Mouse (Mus musculus): ENCODE measurements around the gene Nek4.
A peak's percentile ranks its signal among the peaks of the same experiment; 100 is the strongest.

Gene Nek4

DNA sequence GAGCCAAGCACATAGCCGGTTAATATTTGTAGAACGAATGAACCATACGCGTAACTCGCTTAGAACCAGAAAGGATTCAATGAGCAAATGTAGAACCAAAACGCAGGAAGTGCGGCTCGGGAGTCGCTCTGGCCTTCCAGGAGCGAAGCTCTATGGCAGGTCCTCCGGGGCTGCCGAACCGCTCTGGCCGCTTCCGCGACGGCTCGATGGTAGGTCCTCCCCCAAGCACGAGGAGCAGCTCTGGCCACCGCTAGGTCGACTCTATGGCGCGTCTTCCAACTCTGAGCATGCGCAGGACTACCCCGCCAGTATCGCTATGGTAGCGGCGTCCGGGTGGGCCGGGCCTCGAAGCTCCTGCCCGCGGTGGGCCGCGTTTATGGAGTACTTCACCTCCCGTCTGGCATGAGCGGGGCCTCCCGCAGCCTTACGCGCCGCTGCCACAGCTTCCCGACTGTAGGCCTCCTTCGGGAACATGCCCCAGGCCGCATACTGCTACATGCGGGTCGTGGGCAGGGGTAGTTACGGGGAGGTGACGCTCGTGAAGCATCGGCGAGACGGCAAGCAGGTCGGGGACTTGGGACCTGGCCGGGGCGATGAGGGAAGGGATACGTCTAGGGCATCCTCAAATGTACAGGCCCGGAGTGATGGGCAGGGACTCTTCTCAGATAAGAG, at the start of gene Nek4:
Gene Nek4 (plus strand): TSS at position 224 of the 672 bp plus-strand sequence.
- DNase-seq (ENCODE audit: low spot score) = peak; percentile 90

DNA sequence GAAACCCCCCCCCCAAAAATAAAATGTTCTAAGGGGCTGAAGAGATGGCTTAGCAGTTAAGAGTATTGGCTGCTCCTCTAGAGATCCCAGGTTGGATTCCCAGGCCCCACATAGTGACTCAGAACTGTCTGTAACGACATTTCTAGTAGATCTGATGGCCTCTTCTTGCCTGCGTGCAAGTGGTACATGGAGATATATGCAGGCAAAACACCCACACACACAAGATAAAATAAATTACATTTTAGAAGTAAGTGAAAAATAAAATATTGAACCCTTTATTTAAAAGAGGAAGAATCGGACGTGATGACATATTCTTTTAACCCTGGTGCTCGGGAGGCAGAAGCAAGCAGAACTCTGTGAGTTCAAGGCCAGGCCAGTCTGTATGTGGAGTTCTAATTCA, 48.5 kb upstream of the Nek4 start:
- no peak for DNase-seq (ENCODE audit: low spot score)

DNA sequence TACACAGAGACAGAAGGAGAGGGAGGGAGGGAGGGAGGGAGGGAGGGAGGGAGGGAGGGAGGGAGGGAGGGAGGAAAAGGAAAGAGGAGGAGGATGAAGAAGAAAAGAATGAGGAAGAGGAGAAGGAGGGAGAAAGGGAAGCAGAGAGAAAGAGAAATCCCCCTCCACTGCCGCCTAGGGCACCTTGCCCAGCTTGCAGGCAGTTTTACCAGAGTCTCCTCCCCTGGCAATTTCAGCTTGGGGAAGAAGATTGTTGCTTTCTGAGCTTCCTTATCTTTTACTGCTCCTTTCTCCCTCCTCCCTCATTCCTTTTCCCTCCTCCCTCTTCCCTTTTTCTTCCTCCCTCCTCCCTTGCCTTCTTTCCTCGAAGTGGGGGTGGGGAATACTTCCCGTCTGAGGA, 48.1 kb upstream of the Nek4 start:
- no peak for DNase-seq (ENCODE audit: low spot score)

DNA sequence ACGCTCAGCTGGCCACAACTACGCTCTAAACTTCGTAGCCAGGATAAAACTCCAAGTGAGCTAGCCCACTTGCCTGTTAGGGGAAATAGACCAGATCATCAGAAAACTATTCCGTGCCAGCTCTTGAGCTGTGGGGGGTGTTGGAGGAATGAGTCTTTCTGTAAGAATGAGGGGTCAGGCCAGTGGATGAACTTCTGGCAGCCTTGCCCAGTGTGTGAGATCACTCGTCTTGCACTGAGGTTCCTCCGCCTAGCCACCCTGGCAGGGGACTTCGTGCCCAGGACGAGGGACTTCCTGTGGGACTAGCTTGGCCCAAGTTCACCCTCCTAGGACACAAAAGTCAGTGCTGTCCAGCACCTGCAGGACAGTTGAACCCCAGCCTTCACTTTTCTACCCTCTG, 46.9 kb upstream of the Nek4 start:
- DNase-seq (ENCODE audit: low spot score) = no peak

DNA sequence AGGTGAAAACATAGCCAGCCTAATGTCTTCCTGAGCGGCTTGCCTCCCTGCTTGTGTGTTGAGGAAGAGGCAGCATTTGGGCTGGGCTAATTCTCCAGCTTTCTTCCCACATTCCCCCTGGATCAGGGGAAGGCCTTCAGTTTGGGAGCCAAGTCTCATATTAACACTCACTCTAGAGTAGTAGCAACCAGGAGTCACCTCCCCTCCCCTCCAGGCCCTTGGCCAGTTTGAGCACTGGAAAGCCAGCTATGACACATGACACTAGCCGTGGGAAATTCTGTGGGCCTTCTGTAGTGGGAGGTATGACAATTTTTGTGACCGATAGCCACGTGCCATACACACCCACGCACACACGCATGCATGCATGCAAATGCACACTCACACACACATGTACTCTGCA, 45.2 kb upstream of the Nek4 start:
- no peak for DNase-seq (ENCODE audit: low spot score)

DNA sequence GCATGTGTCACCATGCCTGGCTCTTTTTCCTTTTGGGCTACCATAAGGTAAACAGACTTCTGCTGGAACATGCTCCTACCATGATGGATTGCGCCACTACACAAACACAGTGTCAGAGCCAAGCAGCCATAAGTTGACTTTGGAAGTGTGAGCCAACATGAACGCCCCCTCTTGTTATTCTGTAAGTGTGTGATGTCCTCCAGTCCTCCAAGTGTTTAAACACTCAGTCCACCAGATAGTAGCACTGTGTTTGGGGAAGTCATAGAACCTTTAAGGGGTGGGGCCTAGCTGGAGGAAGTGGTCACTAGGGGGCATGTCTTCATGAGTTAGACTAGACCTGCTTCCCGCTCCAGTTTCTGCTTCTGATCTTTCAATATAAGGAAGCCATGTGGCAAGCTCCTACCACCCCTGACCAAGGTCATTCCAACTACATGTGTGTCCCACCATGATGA, 43.3 kb upstream of the Nek4 start:
- DNase-seq (ENCODE audit: low spot score) = no peak

DNA sequence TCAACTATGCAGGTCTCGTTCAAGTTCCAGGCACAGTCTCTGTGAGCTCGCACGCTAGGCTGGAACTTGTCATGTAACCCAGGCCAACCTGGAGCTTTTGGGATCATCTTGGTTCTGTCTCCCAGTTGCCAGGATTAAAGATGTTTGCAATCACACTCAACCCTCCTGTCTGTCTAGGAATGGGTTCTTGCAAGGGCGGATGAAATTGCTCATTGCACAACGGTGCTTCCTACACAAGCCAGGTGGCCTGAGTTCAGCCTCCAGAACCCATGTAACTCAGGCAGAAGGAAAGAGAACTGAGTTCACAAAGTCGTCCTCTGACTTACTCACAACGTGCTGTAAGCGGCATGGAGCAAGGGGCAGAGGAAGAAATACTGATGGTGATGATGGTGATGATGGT, 40.0 kb upstream of the Nek4 start:
- no peak for DNase-seq (ENCODE audit: low spot score)

DNA sequence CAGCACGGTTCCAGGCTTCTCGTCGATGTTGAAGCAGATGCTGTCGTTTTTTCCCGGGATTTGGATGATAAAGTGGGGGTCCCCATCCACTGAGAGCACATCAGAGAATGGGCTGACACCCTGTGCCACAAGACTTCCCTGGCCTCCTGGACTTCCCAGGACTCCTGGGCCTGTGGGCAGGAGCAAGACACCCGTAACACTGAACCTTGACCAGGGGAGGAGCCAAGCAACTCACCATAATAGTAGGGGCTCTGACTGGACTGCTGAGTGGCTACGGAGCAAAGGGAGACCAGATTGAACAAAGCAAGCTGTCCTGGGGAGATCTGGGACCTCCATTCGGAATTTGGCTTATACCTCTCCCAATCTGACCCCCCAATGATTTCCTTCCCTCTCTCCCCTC, 38.5 kb upstream of the Nek4 start:
- DNase-seq (ENCODE audit: low spot score) = no peak

DNA sequence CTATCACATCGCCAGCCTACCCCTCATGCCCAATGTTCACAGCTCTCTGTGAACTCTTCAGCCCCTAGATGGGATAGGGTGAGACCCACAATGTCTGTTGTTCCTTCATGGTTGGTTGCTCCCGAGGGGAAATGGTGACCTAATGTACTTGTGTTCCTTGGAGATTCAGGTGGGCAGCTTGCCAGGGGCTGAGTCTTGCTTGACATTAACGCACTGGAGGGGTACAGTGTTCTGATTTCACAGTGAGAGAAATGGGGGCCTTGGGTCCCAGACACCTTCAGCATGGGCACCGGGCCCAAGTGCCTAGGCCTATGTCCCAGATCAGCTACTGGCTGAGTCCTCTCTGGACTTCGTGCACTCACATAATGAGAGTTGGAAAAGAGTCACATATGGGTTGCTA, 37.8 kb upstream of the Nek4 start:
- no peak for DNase-seq (ENCODE audit: low spot score)

DNA sequence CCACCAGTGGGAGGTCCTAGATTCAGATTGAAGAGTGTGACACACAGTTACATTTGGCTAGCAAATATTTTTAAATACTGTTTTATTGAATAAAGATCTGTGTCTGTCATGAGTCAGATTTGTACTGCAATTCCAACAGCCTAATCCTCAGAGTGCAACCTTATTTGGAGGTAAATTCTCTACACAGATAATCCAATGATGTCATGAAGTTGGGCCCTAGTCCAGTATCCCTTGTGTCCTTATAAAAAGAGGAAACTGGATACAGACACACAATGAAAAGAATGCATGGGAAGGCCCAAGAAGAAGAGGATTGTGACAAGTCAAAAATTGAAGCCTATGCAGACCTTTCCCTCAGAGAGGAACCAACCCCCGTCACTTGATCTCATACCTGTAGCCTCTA, 34.7 kb upstream of the Nek4 start:
- no peak for DNase-seq (ENCODE audit: low spot score)

DNA sequence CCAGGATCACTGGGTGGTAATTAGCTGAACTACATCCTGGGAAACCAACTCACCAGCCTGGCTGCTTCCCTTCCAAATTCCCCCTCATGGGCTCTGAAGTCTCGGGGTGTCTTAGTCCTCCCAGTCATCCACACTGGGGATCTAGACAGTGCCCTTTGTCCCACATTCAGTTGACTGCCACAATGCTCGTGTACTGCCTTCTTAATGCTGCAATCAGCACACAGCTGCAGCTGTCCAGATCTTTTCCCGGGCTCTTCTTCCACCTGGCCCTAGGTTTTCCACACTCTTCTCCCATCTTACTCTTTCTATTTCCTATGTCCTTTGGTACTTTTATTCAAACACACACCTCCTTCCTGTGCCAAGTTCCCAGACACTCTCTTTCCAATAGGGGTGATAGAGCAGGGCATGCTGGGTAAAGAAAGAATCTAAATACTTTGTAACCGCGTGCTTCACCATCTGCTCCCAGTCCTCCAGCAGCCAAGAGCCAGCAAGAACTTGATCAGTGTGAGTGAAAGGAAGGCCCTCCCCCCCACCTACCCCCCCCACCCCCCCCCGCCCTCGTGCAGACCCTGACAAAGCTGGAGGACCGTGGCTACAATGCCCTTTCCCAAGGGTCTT, 29.0 kb upstream of the Nek4 start:
- no peak for DNase-seq (ENCODE audit: low spot score)

DNA sequence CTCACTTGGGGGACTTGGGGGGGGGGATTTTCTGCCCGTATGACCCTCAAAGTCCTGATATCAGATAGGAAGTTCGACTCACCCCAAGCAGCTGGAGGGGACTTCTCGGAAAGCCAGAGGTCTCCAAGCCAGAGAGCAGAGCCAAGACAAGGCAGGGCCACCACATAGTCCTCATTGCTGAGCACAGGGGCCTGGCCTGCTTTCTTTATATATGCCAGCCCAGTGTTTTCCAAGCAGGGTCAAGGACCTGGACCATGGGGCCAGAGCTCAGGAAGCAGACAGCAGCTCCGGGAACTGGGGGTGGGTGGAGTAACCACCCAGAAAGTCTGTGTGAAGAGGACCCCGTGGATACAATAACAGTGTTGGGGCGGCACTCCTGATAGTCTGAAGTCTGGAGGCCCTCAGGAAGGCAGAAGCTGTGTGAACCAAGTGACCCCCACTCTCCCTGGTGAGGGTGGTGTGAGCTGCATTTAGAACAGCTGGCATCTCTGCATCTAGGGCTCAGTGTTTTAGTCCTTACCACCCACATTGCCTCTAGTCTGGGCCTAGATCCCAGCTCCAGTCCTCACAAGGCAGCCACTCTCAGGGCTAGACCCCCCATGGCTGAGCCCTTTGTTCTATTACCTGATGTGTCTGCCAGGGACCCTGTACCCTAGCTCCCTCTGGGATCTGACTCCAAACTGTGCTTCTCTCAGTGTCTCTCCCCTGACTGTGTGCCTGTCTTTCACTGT, 27.6 kb upstream of the Nek4 start, which contains the start of gene Itih3:
Gene Itih3 (minus strand): TSS at position 386 of the 731 bp plus-strand sequence.
- no peak for DNase-seq (ENCODE audit: low spot score)

DNA sequence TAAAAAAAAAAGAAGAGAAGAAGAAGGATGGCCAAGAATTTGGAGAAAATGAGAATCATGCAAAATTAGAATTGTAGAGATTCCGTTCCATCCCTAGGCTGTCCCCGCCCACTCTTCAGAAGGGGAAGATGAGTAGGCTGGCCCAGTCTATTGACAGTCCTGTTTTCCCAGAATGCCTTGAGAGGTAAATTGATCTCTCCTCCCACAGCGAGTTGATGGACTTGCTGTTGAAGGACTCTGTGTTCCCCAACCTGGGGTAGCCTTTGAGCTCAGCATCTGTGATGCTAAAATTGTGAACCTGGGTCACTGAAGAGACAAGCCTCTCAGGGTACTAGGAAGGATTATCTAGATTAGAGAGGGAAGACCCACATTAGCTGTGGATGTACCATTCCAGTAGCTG, 25.7 kb upstream of the Nek4 start:
- DNase-seq (ENCODE audit: low spot score) = no peak

DNA sequence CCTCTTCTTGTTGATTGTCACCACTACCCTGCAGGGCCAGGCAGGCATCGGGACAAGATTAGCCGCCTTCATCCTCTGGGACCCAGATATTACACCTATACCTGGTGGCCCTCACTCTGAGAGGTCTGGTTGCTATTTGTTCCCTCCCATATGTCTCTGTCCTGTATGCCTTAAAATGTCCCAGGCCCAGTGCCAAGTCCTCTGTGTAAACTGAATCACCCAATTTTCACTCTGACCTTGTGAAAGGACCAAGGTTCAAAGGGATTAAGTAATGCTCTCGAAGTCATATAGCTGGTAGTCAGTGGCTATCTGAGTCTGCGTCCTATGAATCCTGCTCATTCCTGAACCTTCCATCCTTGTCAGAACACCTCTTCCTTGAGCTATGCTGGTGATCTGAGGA, 20.8 kb upstream of the Nek4 start:
- DNase-seq (ENCODE audit: low spot score) = no peak

DNA sequence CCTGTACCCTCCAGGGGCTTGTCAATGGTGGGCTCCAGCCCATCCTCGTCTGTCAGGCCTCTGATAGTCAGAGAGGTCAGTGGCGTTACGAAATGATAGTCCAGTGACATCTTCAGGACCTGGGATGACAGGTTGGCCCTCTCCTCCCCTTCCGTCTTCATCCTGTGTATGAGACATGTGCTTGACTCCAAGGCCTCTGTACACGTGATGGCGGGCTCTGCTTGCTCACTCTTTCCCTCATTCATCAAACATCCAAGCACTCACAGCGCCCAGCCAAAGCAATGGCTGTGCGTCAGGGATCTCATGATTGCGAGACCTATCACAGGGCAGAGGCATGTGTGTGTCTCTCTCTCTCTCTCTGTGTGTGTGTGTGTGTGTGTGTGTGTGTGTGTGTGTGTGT, 17.8 kb upstream of the Nek4 start:
- no peak for DNase-seq (ENCODE audit: low spot score)

DNA sequence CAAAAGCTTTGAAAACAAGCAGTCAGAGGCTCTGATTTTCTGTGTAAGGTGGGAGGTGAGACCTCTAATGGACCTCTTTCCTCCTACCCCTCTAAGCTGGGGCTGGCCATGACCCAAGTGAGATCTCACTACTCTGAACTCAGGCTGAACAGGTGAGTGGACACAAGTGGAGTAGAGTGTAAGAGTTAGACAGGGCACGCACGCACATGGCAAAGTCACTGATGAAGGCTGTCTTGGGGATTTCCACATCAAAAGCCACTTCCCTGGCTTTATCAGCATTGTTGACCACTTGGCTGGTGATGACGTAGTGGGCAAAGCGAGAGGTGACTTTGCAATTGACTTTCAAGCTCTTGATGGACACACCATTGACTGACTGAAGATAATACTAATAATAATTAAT, 8.9 kb upstream of the Nek4 start:
- DNase-seq (ENCODE audit: low spot score) = no peak

DNA sequence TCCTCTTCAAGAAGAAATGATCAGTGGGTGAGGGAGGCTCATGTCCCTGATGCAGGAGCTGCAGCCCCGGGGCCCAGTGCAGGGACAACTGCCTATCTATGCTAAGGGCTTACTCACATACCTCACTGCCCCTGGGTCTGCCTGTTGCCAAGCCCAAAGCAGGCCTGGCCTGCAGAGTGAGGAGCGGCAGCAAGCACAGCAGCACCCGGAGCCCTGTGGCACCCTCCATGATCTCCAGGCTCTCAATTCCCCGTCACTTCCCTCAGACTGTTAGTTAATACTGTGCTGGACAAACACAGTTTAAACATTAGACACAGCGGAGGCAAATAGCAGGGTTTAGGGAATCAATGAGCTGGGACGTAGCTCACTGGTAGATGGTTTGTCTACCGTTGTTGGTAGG, 8.1 kb upstream of the Nek4 start, which contains the start of gene Itih1:
Gene Itih1 (minus strand): TSS at position 252 of the 400 bp plus-strand sequence.
- DNase-seq (ENCODE audit: low spot score) = no peak

DNA sequence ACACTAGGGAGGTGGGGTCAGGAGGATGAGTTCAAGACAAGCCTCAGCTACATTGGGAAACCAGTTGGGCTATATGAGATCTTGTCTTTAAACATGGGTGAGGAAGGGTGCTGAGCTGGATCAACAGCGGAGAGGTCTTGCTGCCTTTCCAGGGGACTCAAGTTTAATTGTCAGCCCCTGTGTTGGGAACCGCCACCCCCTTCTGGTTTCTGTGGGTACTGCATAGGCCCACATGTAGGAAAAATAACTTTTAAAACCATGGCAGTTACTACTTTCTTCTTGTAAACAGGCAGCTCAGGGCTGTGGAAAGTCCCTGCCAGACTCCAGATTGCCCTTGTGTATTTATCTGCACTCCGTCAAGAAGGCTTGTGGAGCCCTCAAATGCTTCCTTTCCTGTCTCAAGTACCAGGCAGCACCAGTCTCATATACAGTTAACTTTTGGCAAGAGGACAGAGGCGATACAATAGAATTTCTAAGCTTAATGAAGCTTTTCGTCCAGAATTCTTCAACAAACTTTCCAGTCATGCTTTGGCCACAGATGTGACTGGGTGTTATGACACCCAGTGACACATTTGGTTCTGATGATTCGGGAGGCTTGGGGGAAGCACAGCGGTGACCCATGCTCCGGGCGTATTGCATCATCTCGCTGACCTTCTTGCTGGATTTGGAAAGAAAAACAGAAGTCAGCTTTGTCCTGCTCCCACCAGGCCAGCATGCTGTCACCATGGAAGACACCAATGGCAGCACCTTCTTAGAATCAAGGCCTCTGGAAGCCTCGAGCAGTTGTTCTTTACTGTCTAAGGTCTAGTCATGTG, 7.1 kb upstream of the Nek4 start:
- peak; percentile 44 for DNase-seq (ENCODE audit: low spot score)

DNA sequence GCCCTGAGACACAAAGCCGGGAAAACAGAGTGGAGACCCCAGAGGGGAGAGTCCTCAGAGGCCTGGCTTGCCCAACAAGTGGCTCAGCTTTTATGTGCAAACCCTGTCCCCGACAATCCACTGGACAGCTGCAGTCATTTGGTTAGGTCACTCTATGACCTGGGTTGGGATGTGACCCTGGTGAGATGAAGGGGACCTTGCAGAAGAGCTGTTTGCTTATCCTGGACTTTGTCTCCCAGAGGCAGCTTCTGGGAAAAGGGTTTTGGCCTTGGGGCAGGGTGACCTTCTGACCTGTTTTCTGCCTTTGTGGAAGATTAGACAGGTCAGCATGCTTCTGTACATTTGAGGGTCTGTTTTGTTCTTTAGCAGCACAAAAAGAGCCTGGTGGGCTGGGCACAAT, 6.4 kb upstream of the Nek4 start:
- DNase-seq (ENCODE audit: low spot score) = no peak

DNA sequence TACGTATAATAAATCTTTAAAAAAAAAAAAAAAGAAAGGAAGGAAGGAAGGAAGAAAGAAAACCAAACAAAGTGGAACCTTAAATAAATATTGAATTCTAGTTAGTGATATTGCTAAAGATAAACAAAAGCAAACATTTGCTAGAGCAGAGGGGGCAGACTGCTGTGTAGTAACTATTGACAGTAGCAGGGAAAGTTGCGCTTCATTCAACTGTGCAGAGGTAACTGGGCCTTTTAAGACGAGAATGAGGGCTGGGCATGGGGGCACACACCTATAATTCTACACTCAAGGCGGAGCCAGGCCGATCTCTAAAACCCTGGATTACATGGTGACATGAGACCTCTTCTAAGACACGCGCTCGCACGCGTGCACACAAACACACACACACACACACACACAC, 1.2 kb upstream of the Nek4 start:
- DNase-seq (ENCODE audit: low spot score) = no peak

DNA sequence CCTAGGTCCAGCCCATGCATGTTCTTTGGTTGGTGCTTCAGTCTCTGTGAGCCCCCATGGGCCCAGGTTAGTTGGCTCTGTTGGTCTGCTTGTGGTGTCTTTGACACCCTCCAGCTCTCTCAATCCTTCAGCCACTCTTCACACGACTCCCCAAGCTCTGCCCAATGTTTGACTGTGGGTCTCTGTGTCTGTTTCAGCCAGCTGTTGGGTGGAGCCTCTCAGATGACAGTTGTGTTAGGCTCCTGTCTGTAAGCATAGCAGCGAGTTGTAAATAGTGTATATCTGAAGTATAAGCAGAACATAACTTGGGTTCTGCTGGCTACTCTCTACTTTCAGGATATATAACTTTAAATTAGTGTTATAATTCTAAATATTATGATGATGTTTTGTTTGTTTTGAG, 7.3 kb downstream of the Nek4 start:
- no peak for DNase-seq (ENCODE audit: low spot score)

DNA sequence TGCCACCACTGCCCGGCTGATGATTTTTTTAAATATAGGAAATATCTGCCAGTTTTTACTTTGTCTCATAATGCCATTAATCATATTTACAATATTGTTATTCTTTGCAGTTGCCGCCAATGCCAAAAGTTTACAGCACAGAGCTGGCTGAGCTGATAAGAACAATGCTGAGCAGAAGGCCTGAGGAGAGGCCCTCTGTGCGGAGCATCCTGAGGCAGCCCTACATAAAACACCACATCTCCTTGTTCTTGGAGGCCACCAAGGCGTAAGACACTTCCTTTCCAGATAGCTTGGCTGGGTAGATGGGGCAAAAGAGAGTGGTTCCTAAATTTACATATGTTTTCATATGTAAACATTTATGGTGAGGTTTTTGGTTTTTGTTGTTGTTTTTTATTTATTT, 7.9 kb downstream of the Nek4 start:
- DNase-seq (ENCODE audit: low spot score) = no peak
